Mouse (Mus musculus) thymus, adult 2 months (tissue): Measurements from ENCODE around the gene Plaa.

Experiments used
- CTCF ChIP-seq: fragments of 200-500 bp; IDR thresholded peaks from 2 replicates; pipeline ENCODE4 v1.5.1; 2012; ENCODE audit warnings: mild to moderate bottlenecking, control low read depth, low read length, moderate library complexity, borderline replicate concordance; ENCODE audit not compliant: control insufficient read depth, poor library complexity, insufficient read depth; ENCODE audit errors: extremely low read depth
- POLR2A ChIP-seq: fragments of 200-500 bp; IDR thresholded peaks from 2 replicates; pipeline ENCODE4 v1.6.1; 2012; ENCODE audit warnings: mild to moderate bottlenecking, low read length, control low read depth, moderate library complexity; ENCODE audit not compliant: control insufficient read depth, poor library complexity, insufficient read depth; ENCODE audit errors: extremely low read depth

DNA sequence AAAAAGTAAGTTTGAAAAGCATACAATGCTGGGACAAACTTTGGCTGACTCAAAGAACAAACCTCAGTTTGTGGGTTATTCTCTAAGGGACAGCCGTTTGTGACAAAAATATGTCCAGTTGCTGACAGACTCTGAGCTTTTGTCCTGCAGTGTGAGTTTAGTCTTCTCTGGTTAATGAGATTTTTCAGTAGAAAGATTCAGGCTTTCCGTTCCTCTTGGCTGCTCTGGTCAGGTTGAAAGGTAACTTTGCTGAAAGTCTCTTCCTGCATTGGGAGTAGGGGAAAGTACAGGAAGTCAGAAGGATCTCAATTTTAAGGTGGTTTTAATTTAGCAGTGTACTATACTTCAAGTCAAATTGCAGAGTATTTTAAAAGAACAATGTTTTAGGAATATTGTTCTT is 2.5 kb upstream of the Plaa start:
- no peak for TF ChIP-seq POLR2A
- TF ChIP-seq CTCF: no peak
